Mouse (Mus musculus) erythroblast, embryonic 14.5 days (primary cell): Measurements from ENCODE around the gene Rtn4rl2.

Source experiments
- GATA1 ChIP-seq: IDR thresholded peaks from 2 replicates; pipeline ENCODE4 v1.6.1; 2012; ENCODE audit warnings: low read length, inconsistent platforms, mixed read lengths
- TAL1 ChIP-seq: IDR thresholded peaks from 3 replicates; pipeline ENCODE4 v1.6.1; 2012; ENCODE audit warnings: low read length, inconsistent platforms, mixed read lengths

GRCm38 (mm10) chr2:84827283-84827920 is 59.1 kb downstream of the Rtn4rl2 start:
- TF ChIP-seq TAL1 (no peak), GATA1 (peak; percentile 46)
